Comparison of ENCODE assay signal across 32 mouse cellular contexts in genomic region chr2:71481825-71482224, GRCm38 (mm10). TPM values are rescaled to one million over a fixed set of nuclear protein-coding genes. Genes with fewer than 3 reads are reported as not detected.
DNase-seq lines count a peak whose midpoint lies in the region; ATAC-seq and TF ChIP-seq lines count a peak whose summit lies in the region.
"Had no signal": no experiment of that assay in that cellular context is flagged by ENCODE, and none has a peak within 500 bp of the region (broad histone marks: within the 10 kb centered on the region; RNA-seq: fewer than 3 reads in every experiment).

No protein-coding gene starts in this region.

- H3K27ac ChIP-seq in bone marrow macrophage, adult 2 months (ENCODE audit: insufficient read depth, low read depth, low read length), result peak overlapping the region; percentile 73
- H3K27ac ChIP-seq in kidney, embryonic 14.5 days (ENCODE audit: low read depth, low read length), result no peak overlapping the region
- H3K27ac ChIP-seq: embryonic facial prominence, embryonic 13.5 days; hindbrain, embryonic 15.5 days; kidney, postnatal 0 days; limb, embryonic 12.5 days; liver, embryonic 12.5 days; midbrain, embryonic 10.5 days; midbrain, embryonic 15.5 days; stomach, embryonic 15.5 days had no signal

- H3K4me2 ChIP-seq in kidney, embryonic 14.5 days (replicated peaks; ENCODE audit: low read depth, low read length), result no peak overlapping the region
- H3K4me2 ChIP-seq: embryonic facial prominence, embryonic 13.5 days; heart, embryonic 11.5 days; hindbrain, embryonic 15.5 days; limb, embryonic 12.5 days; liver, embryonic 12.5 days; midbrain, embryonic 15.5 days; stomach, embryonic 15.5 days had no signal

- WGBS in kidney, embryonic 14.5 days, result 85% methylated on average over 6 of the region's 6 CpGs

- DNase-seq in 3134 (ENCODE audit: extremely low read depth, insufficient read length, low spot score), result peak; percentile 28
- peak; percentile 13 for DNase-seq in A20 (ENCODE audit: low read depth, low spot score)
- no peak for DNase-seq in gastrocnemius, postnatal 14 days
- no peak for DNase-seq in left cerebral cortex, postnatal 36 days (ENCODE audit: low spot score in 2 of 2)
- DNase-seq: adrenal gland, adult 2 months; adrenal gland, postnatal 36 days; cerebellum, adult 2 months; cerebellum, postnatal 25 days; heart, postnatal 36 days; kidney, adult 11 months; kidney, postnatal 4 days; layer of hippocampus, postnatal 36 days; liver, postnatal 0 days; lung, postnatal 4 days; right cerebral cortex, postnatal 25 days had no signal

- H3K4me3 ChIP-seq in bone marrow macrophage, adult 2 months (ENCODE audit: insufficient read depth, low read length), result no peak overlapping the region
- H3K4me3 ChIP-seq in kidney, embryonic 14.5 days (ENCODE audit: low read length), result no peak overlapping the region
- H3K4me3 ChIP-seq: embryonic facial prominence, embryonic 13.5 days; erythroblast, embryonic 14.5 days; hindbrain, embryonic 15.5 days; limb, embryonic 12.5 days; liver, embryonic 12.5 days; midbrain, embryonic 10.5 days; midbrain, embryonic 15.5 days; stomach, embryonic 15.5 days had no signal

- H3K4me1 ChIP-seq in bone marrow macrophage, adult 2 months (ENCODE audit: control insufficient read depth, insufficient read depth, low read length), result peaks cover 22% of the 10 kb centered on the region
- H3K4me1 ChIP-seq in kidney, embryonic 14.5 days (ENCODE audit: control insufficient read depth, insufficient read depth, low read length), result no peaks in the 10 kb centered on the region
- H3K4me1 ChIP-seq: hindbrain, embryonic 15.5 days; midbrain, embryonic 15.5 days; stomach, embryonic 15.5 days had no signal

- no peak for TF ChIP-seq CTCF in bone marrow macrophage, adult 2 months (IDR thresholded peaks at IDR 0.05; ENCODE audit: low read depth, low read length)

- H3K9me3 ChIP-seq in kidney, embryonic 14.5 days (ENCODE audit: control insufficient read depth, low read length), result 0 out of 2 replicates have a peak, but pooled peaks cover 4% of the 10 kb centered on the region
- H3K9me3 ChIP-seq: embryonic facial prominence, embryonic 13.5 days; hindbrain, embryonic 15.5 days; midbrain, embryonic 10.5 days; midbrain, embryonic 15.5 days; stomach, embryonic 15.5 days had no signal

- H3K9ac ChIP-seq in kidney, embryonic 14.5 days (ENCODE audit: low read depth, low read length), result no peak overlapping the region
- H3K9ac ChIP-seq: embryonic facial prominence, embryonic 13.5 days; hindbrain, embryonic 15.5 days; limb, embryonic 12.5 days; liver, embryonic 12.5 days; liver, postnatal 0 days; midbrain, embryonic 15.5 days; stomach, embryonic 15.5 days had no signal

- H3K27me3 ChIP-seq in kidney, embryonic 14.5 days (ENCODE audit: control insufficient read depth, insufficient read depth, low read length), result no peaks in the 10 kb centered on the region
- H3K27me3 ChIP-seq: embryonic facial prominence, embryonic 13.5 days; hindbrain, embryonic 15.5 days; limb, embryonic 12.5 days; liver, embryonic 12.5 days; midbrain, embryonic 15.5 days; stomach, embryonic 15.5 days had no signal

- H3K36me3 ChIP-seq in kidney, embryonic 14.5 days (ENCODE audit: control insufficient read depth, insufficient read depth, low read length), result no peaks in the 10 kb centered on the region
- H3K36me3 ChIP-seq: embryonic facial prominence, embryonic 13.5 days; hindbrain, embryonic 15.5 days; limb, embryonic 12.5 days; midbrain, embryonic 10.5 days; midbrain, embryonic 15.5 days; stomach, embryonic 15.5 days had no signal

- intact Hi-C loops in gastrocnemius, postnatal 14 days (cut with DNase I; ENCODE audit: low total_unique reads), result no loop called here
- intact Hi-C loops in left cerebral cortex, postnatal 36 days (cut with DNase I), result no loop called here

- peak; percentile 78 for ATAC-seq in megakaryocyte progenitor cell, adult 5-6 weeks (replicated peaks; ENCODE audit: poor library complexity)
- no peak for ATAC-seq in kidney, embryonic 14.5 days (ENCODE audit: low FRiP score, low TSS enrichment)
- ATAC-seq: activated CD4-positive, CD25-positive, alpha-beta regulatory T cell, adult 4 months; forebrain, embryonic 16.5 days; inflammation-experienced regulatory T-cells, adult 6 months; liver, embryonic 12.5 days; liver, postnatal 0 days; midbrain, embryonic 15.5 days had no signal

- TF ChIP-seq POLR2A in bone marrow macrophage, adult 2 months (IDR thresholded peaks at IDR 0.05; ENCODE audit: borderline replicate concordance, low read depth, low read length), result no peak

RNA-seq across cellular contexts. Expression of gene Metap1d, which starts 28.7 kb away (rescaled TPM):
- polyA plus RNA-seq in bone marrow macrophage, adult 2 months (2012; ENCODE audit: insufficient read depth, insufficient read length, missing spikeins), result 32.5 and 36.9 TPM in 2 replicates
- total RNA-seq in megakaryocyte progenitor cell, adult 5-6 weeks (2015), result 30.3 and 39.8 TPM in 2 replicates
- total RNA-seq in megakaryocyte progenitor cell, adult 5-6 weeks (2017), result 21.3 and 24.7 TPM in 2 replicates
- polyA plus RNA-seq in kidney, embryonic 14.5 days (2014; fragmentation: Nextera tagmentation; extraction: Ambion mirVana), result 36.8 and 44.9 TPM in 2 replicates
- 10 to 100 TPM; 20.0 to 24.8 TPM for total RNA-seq in gastrocnemius, postnatal 14 days (2021)
- total RNA-seq in left cerebral cortex, postnatal 36 days (2021), result 10 to 100 TPM; 12.3 to 19.6 TPM

RNA-seq across cellular contexts. Expression of gene Dlx1, which starts 46.1 kb away (rescaled TPM):
- not detected in 2 replicates for polyA plus RNA-seq in bone marrow macrophage, adult 2 months (2012; ENCODE audit: insufficient read depth, insufficient read length, missing spikeins)
- not detected in 2 replicates for total RNA-seq in megakaryocyte progenitor cell, adult 5-6 weeks (2015)
- total RNA-seq in megakaryocyte progenitor cell, adult 5-6 weeks (2017), result not detected in 2 replicates
- polyA plus RNA-seq in kidney, embryonic 14.5 days (2014; fragmentation: Nextera tagmentation; extraction: Ambion mirVana), result not detected in 2 replicates
- under 1 TPM in 1 of 2 experiments, not detected in 1; 0.09 TPM for total RNA-seq in gastrocnemius, postnatal 14 days (2021)
- 10 to 100 TPM; 19.4 to 21.5 TPM for total RNA-seq in left cerebral cortex, postnatal 36 days (2021)
- polyA plus RNA-seq: activated CD4-positive, CD25-positive, alpha-beta regulatory T cell, adult 4 months; gonadal fat pad, adult 2 months; inflammation-experienced regulatory T-cells, adult 6 months; kidney, postnatal 0 days had no signal

Comparison
In these comparisons a context has a peak if more than half of its experiments do, and no peak if none do; other contexts are left out.
1. DNase-seq: peak in 3134 (single experiment) and A20 (single experiment); none in gastrocnemius, postnatal 14 days (single experiment) and left cerebral cortex, postnatal 36 days (0 of 2).
2. RNA of gene Dlx1, which starts 46.1 kb away (total RNA-seq): 19.4 to 21.5 TPM in left cerebral cortex, postnatal 36 days; 0.09 TPM in gastrocnemius, postnatal 14 days and not detected in megakaryocyte progenitor cell, adult 5-6 weeks; every median in the first group is over 10 times any median in the second.